Mouse (Mus musculus) liver, embryonic 14.5 days (tissue): ENCODE measurements around the gene BC051019. TPM values are rescaled to one million over a fixed set of nuclear protein-coding genes. Genes with fewer than 3 reads are reported as not detected.
A peak's percentile ranks its signal among the peaks of the same experiment; 100 is the strongest.

Source experiments
- ATAC-seq: fragments of 200-750 bp; cut with Nextera tagmentation; 2 replicates; pipeline ENCODE4 v1.8.0; 2017; ENCODE audit warnings: moderate number of reproducible peaks, mild to moderate bottlenecking, moderate library complexity; ENCODE audit not compliant: insufficient read depth
- DNase-seq, 3 experiments: peaks; one replicate each; pipeline ENCODE4 v3.0.0-alpha.2; 2012 to 2013; ENCODE audit warnings: low read depth in 3 of 3, low spot score in 3 of 3
- H3K27ac ChIP-seq: fragments of 300-500 bp; sonication (generic); 2 replicates; pipeline ENCODE4 v1.5.1; 2014; ENCODE audit warnings: moderate library complexity, mild to moderate bottlenecking, control low read depth, inconsistent platforms
- H3K27me3 ChIP-seq: fragments of 300-500 bp; sonication (generic); 2 replicates; pipeline ENCODE4 v1.6.1; 2014; ENCODE audit warnings: mild to moderate bottlenecking, low read length, moderate library complexity; ENCODE audit not compliant: control insufficient read depth, insufficient read depth
- H3K36me3 ChIP-seq: fragments of 300-500 bp; sonication (generic); replicated peaks from 2 replicates; pipeline ENCODE4 v1.6.1; 2014; ENCODE audit warnings: low read depth; ENCODE audit not compliant: control insufficient read depth, insufficient read depth
- H3K4me1 ChIP-seq, 2 experiments: fragments of 200-500 bp in 1 of 2; fragments of 300-500 bp in 1 of 2; sonication (generic) in 1 of 2; replicated peaks; 2 replicates each; pipeline ENCODE4 v1.6.1; 2012 to 2014; ENCODE audit warnings: antibody characterized with exemption in 1 of 2, inconsistent platforms in 1 of 2, low read length in 1 of 2; ENCODE audit not compliant: control insufficient read depth in 2 of 2, insufficient read depth in 2 of 2
- H3K4me2 ChIP-seq: fragments of 300-500 bp; sonication (generic); 2 replicates; pipeline ENCODE4 v1.6.1; 2014; ENCODE audit warnings: low read depth, mild to moderate bottlenecking, control low read depth, moderate library complexity
- H3K4me3 ChIP-seq, 2 experiments: fragments of 200-500 bp in 1 of 2; fragments of 300-500 bp in 1 of 2; sonication (generic) in 1 of 2; 2 replicates each; pipeline ENCODE4 v1.5.1; 2012 to 2014; ENCODE audit warnings: low read depth in 2 of 2, low read length in 2 of 2, mild to moderate bottlenecking in 2 of 2, control low read depth in 1 of 2, inconsistent platforms in 1 of 2, moderate library complexity in 1 of 2; ENCODE audit not compliant: insufficient read depth in 1 of 2
- H3K9ac ChIP-seq: fragments of 300-500 bp; sonication (generic); replicated peaks from 2 replicates; pipeline ENCODE4 v1.6.1; 2014; ENCODE audit warnings: mild to moderate bottlenecking, control low read depth, moderate library complexity
- H3K9me3 ChIP-seq: fragments of 300-500 bp; sonication (generic); 2 replicates; pipeline ENCODE4 v1.6.1; 2016; ENCODE audit warnings: low read length, mixed read lengths; ENCODE audit not compliant: control insufficient read depth
- CTCF ChIP-seq: IDR thresholded peaks from 2 replicates; pipeline ENCODE4 v1.5.1; 2016; ENCODE audit warnings: antibody characterized with exemption, low read depth, control low read depth
- EP300 ChIP-seq: IDR thresholded peaks from 2 replicates; pipeline ENCODE4 v1.6.1; 2016; ENCODE audit warnings: antibody characterized with exemption, low read depth
- WGBS: fragments of 180-500 bp; shearing (Covaris S2); extraction: QIAGEN DNeasy Blood & Tissue Kit; methylation state at CpG from one replicate; pipeline ENCODE4 v1.1.7; 2014; ENCODE audit not compliant: insufficient replicate concordance; 5-methylcytosine and 5-hydroxymethylcytosine counted together
- polyA plus RNA-seq, 2 experiments: library from polyadenylated mRNA; depleted of rRNA in 1 of 2; stranded (reverse) in 1 of 2; unstranded in 1 of 2; fragments of >200 nt; fragmentation: Nextera tagmentation in 1 of 2; extraction: Ambion mirVana in 1 of 2; gene quantifications; 2 replicates each; pipeline versions ENCODE4 v1.2.1 to v1.2.3; 2012 to 2014

Gene BC051019
- polyA plus RNA-seq, 2 experiments = 0.07 to 0.19 TPM

DNA sequence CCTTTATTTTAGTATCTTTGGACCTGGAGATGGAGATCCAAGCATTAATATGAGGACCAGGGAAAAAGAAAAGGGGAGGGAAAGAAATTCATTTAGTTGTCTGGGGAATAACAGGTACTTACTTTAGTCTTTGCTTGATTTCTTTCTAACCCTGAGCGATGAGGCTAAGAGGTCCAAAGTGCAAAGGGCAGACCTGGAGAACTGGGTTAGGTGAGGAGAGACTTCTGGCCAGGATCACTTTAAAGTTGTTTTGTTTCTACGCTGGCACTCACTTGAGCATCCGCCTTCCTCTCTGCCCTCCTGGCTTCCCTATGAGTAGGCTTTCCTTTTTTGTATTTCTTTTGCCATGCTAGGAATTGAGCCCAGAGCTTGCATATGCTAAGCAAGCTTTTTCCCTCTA, 32.6 kb upstream of the BC051019 start:
- WGBS = 81% methylated on average over 3 of the region's 3 CpGs
- ATAC-seq (no peak), DNase-seq (no peak)
- H3K36me3 ChIP-seq = no peaks in the 10 kb centered on the region
- no peaks in the 10 kb centered on the region for H3K27me3 ChIP-seq
- no peaks in the 10 kb centered on the region for H3K9me3 ChIP-seq
- no peak overlapping the region for H3K4me3 ChIP-seq
- no peak for TF ChIP-seq EP300
- TF ChIP-seq CTCF = no peak
- peaks cover 9 to 12% of the 10 kb centered on the region in 2 experiments for H3K4me1 ChIP-seq
- no peak overlapping the region for H3K4me2 ChIP-seq
- H3K27ac ChIP-seq = no peak overlapping the region
- H3K9ac ChIP-seq = no peak overlapping the region

DNA sequence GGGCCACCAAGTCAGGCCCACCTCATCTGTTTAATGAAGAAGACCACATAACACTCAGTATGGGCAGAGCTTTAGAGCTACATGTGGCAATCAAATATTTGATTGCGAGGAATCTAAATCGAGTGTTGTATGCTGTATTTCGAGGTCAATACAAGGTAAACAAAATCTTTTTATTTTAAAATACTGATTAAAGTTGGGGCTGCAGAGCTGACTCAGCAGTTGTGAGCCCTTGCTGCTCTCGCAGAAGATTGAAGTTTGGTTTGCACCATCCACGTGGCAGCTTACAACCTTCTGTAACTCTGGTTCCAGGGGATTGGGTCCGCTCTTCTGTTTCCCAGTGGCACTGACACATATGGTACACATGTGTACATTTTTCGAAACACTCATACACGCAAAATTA, 30.4 kb upstream of the BC051019 start:
- no peak overlapping the region for H3K27ac ChIP-seq
- H3K36me3 ChIP-seq = no peaks in the 10 kb centered on the region
- H3K9me3 ChIP-seq = no peaks in the 10 kb centered on the region
- 75% methylated on average over 8 of the region's 8 CpGs for WGBS
- ATAC-seq (no peak), DNase-seq (no peak)
- no peak overlapping the region for H3K4me2 ChIP-seq
- no peak overlapping the region for H3K9ac ChIP-seq
- TF ChIP-seq EP300 (no peak), CTCF (no peak)
- H3K4me1 ChIP-seq = peaks cover 14% of the 10 kb centered on the region in 2 experiments
- no peaks in the 10 kb centered on the region for H3K27me3 ChIP-seq
- no peak overlapping the region for H3K4me3 ChIP-seq

DNA sequence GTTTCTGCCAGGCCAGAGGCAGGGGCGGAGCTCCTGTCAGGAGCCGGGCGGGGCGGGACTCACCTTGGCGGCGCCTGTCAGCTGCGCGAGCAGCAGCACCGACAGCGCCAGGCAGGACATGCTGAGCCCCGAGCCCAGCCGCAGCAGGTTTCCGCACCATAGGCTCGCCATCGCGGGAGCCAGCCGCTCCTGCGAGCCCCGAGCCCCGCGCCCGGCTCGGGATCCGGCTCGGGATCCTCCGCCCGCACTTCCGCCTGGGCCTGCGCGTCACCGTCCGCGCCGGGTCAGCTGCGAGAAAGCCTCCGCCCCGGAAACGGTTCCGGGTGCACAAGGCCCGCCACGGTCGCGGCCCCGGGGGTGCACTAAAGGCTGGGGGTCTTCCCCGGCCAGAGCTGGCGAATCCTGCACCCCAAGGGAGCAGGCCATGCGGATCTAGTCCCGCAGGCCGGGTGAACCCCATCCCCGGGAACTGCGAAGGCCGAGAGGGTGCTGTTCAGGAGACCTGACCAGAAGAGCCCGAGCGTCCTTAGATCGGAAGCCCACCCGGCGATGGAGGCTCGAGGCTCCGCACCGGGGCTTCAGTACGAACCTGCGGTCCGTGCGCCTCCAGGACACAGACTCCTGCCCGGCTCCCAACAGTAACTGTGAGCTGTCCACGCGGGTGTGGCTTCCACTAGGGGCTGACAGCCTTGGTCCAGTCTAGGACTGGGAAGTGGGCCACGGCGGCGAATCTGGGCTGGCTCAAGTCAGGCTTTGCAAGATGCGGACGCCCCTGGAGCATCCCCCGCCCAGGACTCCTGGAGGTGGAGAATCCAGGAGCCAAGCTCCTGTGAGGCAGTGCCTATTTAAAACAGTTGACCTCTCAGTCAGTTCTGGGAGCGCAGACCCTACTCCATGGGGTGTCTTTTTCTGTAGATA, 28.6 kb upstream of the BC051019 start, which contains the start of gene Tmem9b:
Tmem9b (minus strand) TSS at position 868 of the 918 bp plus-strand sequence.
- Histone ChIP-seq H3K9me3 (no peaks in the 10 kb centered on the region), H3K36me3 (no peaks in the 10 kb centered on the region), H3K27ac (peak within 1 kb of the TSS; percentile 47), H3K4me3 (peak within 1 kb of the TSS; percentile 77 to 85), H3K27me3 (no peaks in the 10 kb centered on the region), H3K4me2 (peak within 1 kb of the TSS; percentile 95), H3K4me1 (peaks cover 14% of the 10 kb centered on the region in 2 experiments), H3K9ac (peak within 1 kb of the TSS; percentile 94)
- TF ChIP-seq EP300 = no peak
- peak; percentile 34; the same call in 1 of the 2 replicates for TF ChIP-seq CTCF
- under 1% methylated on average over 71 of the region's 74 CpGs for WGBS
- DNase-seq = peak; percentile 44 to 57 (median 56)
- peak; percentile 93 for ATAC-seq

DNA sequence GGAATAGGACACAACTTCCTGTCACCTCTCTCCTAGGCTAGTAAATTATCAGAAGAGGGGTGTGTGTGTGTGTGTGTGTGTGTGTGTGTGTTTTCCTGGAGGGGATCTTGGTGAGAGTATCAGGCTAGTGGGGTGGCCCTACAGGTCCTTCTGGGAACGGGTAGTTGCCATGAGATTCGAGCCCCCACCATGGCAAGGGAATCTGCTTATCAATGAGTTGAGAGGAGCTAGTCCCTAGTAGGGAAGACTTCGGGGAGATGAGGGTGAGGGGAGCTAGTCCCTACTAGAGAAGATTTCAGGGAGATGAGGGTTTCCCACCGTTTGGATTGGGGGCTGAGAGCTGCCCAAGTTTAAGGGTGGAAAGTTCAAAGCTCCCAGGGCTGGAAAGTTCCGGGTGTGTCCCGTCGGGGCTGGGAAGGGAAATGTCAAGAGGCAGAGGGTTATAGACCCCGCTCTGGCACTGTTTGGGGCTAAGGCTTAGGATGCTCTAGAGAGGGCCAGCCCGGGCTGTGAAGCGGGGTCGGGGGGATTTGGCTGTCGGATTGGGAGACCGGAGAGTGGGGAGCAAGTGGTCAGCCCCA, 27.9 kb upstream of the BC051019 start:
- peaks cover 14% of the 10 kb centered on the region in 2 experiments for H3K4me1 ChIP-seq
- peak overlapping the region; percentile 95 for H3K4me2 ChIP-seq
- ATAC-seq (peak; percentile 49; the same call in 1 of the 2 replicates), DNase-seq (peak in 1 of 3 experiments; percentile 12)
- no peaks in the 10 kb centered on the region for H3K27me3 ChIP-seq
- peak overlapping the region; percentile 94 for H3K9ac ChIP-seq
- H3K36me3 ChIP-seq = no peaks in the 10 kb centered on the region
- H3K9me3 ChIP-seq = no peaks in the 10 kb centered on the region
- peak overlapping the region; percentile 47 for H3K27ac ChIP-seq
- WGBS = 2% methylated on average over 13 of the region's 13 CpGs
- TF ChIP-seq CTCF = no peak
- no peak for TF ChIP-seq EP300
- peak overlapping the region; percentile 77 to 85 for H3K4me3 ChIP-seq

DNA sequence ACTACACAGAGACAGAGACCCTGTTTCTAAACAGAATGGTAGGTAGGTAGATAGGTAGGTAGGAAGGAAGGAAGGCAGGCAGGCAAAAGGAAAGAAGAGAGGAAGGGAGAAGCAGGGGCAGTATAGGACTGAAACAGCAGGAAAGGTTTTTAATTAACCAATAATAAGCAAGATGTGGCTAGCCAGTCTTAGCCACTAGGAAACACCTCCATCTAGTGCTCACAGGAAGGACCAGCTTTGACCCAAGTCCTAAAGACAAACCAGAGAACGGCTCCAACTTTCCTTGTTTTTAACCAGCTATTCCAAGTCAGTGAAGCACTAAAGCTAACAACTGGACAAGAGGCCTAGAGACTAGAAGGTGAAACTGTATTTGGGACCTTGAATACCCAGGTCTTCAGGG, 24.1 kb upstream of the BC051019 start:
- Histone ChIP-seq H3K36me3 (peaks cover 7% of the 10 kb centered on the region), H3K9me3 (no peaks in the 10 kb centered on the region), H3K4me2 (no peak overlapping the region), H3K9ac (no peak overlapping the region), H3K27ac (no peak overlapping the region), H3K4me1 (peaks cover 6 to 9% of the 10 kb centered on the region in 2 experiments), H3K4me3 (no peak overlapping the region), H3K27me3 (no peaks in the 10 kb centered on the region)
- TF ChIP-seq CTCF = no peak; the same call in 1 of the 2 replicates
- no peak for TF ChIP-seq EP300
- WGBS = 74% methylated on average over 1 of the region's 1 CpGs
- no peak for DNase-seq
- no peak for ATAC-seq
